Mouse (Mus musculus): ENCODE data around the gene F2r. TPM values are rescaled to one million over a fixed set of nuclear protein-coding genes. Genes with fewer than 3 reads are reported as not detected.

The F2r gene
- polyA plus RNA-seq, 2 experiments, result 11.5 to 25.7 TPM

GRCm38 (mm10) chr13:95657171-95657570 is 38.9 kb upstream of the F2r start:
- H3K9me3 ChIP-seq (ENCODE audit: control insufficient read depth, low read length), result no peaks in the 10 kb centered on the region
- peaks cover 32% of the 10 kb centered on the region for H3K36me3 ChIP-seq (replicated peaks; ENCODE audit: control insufficient read depth, insufficient read depth, low read depth)
- H3K9ac ChIP-seq (replicated peaks), result no peak overlapping the region
- WGBS (ENCODE audit: insufficient replicate concordance), result 11% methylated on average over 9 of the region's 9 CpGs
- peaks cover 8 to 42% of the 10 kb centered on the region in 2 experiments for H3K4me1 ChIP-seq (replicated peaks; ENCODE audit: control insufficient read depth in 2 of 2, insufficient read depth in 2 of 2, low read length in 1 of 2)
- no peak for TF ChIP-seq CTCF (IDR thresholded peaks at IDR 0.05; ENCODE audit: low read depth)
- peak; percentile 76 for TF ChIP-seq EP300 (IDR thresholded peaks at IDR 0.05; ENCODE audit: low read depth)
- H3K27me3 ChIP-seq (ENCODE audit: control insufficient read depth, insufficient read depth, low read length), result no peaks in the 10 kb centered on the region
- H3K4me3 ChIP-seq (ENCODE audit: insufficient read depth in 1 of 2, low read depth in 2 of 2, low read length in 2 of 2), result no peak overlapping the region
- ATAC-seq (ENCODE audit: insufficient read depth), result peak; percentile 86
- H3K27ac ChIP-seq, result no peak overlapping the region
- DNase-seq (ENCODE audit: low read depth in 3 of 3, low spot score in 3 of 3), result peak; percentile 31 to 58 (median 36)
- H3K4me2 ChIP-seq (ENCODE audit: low read depth), result peak overlapping the region; percentile 25

DNA sequence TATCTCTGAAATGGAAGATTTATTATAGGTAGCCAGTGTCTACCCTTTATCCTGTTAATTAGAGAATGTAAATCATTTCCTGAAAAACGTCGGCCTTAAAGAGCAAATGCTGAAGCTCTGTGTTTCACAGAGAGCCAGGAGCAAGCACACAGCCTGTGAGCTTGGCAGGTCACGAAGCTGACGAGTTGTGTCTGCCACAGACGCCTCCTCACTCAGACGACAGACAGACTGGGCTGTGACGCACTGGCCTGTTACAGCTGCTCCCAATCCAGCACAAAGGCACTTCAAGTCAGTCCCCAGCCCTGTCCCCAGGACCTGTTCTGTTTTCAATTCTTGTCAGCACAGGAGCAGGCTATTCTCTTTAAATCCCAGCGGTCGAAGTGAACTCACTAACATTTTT is 37.0 kb upstream of the F2r start:
- Histone ChIP-seq H3K9ac (replicated peaks) (no peak overlapping the region), H3K27me3 (ENCODE audit: control insufficient read depth, insufficient read depth, low read length) (no peaks in the 10 kb centered on the region), H3K27ac (no peak overlapping the region), H3K36me3 (replicated peaks; ENCODE audit: control insufficient read depth, insufficient read depth, low read depth) (peaks cover 19% of the 10 kb centered on the region), H3K4me2 (ENCODE audit: low read depth) (no peak overlapping the region), H3K4me1 (replicated peaks; ENCODE audit: control insufficient read depth in 2 of 2, insufficient read depth in 2 of 2, low read length in 1 of 2) (peaks cover 8 to 42% of the 10 kb centered on the region in 2 experiments), H3K4me3 (ENCODE audit: insufficient read depth in 1 of 2, low read depth in 2 of 2, low read length in 2 of 2) (no peak overlapping the region), H3K9me3 (ENCODE audit: control insufficient read depth, low read length) (no peaks in the 10 kb centered on the region)
- no peak for DNase-seq (ENCODE audit: low read depth in 3 of 3, low spot score in 3 of 3)
- TF ChIP-seq CTCF (IDR thresholded peaks at IDR 0.05; ENCODE audit: low read depth) (no peak), EP300 (IDR thresholded peaks at IDR 0.05; ENCODE audit: low read depth) (no peak)
- ATAC-seq (ENCODE audit: insufficient read depth), result no peak
- WGBS (ENCODE audit: insufficient replicate concordance), result 57% methylated on average over 9 of the region's 9 CpGs

DNA sequence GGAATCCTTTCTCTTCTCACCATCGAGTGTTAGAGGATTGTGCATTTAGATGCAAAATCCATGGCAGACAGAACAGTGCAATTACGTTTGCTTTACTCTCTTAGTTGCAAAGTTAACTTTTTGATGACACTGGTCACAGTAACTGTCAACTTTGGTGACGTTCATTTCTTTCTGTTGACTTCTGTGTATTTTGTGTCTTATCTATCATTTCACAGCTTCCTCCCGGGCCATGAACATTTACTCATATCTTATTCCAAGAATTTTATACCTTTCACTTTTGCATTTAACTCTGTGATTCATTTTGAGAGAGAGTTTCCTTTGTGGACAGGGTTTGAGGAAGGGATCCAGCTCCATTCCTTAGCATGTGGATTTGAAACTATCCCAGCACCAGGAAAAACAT is 35.4 kb upstream of the F2r start:
- Histone ChIP-seq H3K4me3 (ENCODE audit: insufficient read depth in 1 of 2, low read depth in 2 of 2, low read length in 2 of 2) (no peak overlapping the region), H3K27ac (no peak overlapping the region), H3K4me1 (replicated peaks; ENCODE audit: control insufficient read depth in 2 of 2, insufficient read depth in 2 of 2, low read length in 1 of 2) (peaks cover 8 to 42% of the 10 kb centered on the region in 2 experiments), H3K9me3 (ENCODE audit: control insufficient read depth, low read length) (no peaks in the 10 kb centered on the region), H3K4me2 (ENCODE audit: low read depth) (no peak overlapping the region), H3K27me3 (ENCODE audit: control insufficient read depth, insufficient read depth, low read length) (no peaks in the 10 kb centered on the region), H3K36me3 (replicated peaks; ENCODE audit: control insufficient read depth, insufficient read depth, low read depth) (peaks cover 11% of the 10 kb centered on the region), H3K9ac (replicated peaks) (no peak overlapping the region)
- DNase-seq (ENCODE audit: low read depth in 3 of 3, low spot score in 3 of 3) (no peak), ATAC-seq (ENCODE audit: insufficient read depth) (no peak)
- WGBS (ENCODE audit: insufficient replicate concordance), result 27% methylated on average over 4 of the region's 4 CpGs
- no peak for TF ChIP-seq CTCF (IDR thresholded peaks at IDR 0.05; ENCODE audit: low read depth)
- TF ChIP-seq EP300 (IDR thresholded peaks at IDR 0.05; ENCODE audit: low read depth), result no peak

DNA sequence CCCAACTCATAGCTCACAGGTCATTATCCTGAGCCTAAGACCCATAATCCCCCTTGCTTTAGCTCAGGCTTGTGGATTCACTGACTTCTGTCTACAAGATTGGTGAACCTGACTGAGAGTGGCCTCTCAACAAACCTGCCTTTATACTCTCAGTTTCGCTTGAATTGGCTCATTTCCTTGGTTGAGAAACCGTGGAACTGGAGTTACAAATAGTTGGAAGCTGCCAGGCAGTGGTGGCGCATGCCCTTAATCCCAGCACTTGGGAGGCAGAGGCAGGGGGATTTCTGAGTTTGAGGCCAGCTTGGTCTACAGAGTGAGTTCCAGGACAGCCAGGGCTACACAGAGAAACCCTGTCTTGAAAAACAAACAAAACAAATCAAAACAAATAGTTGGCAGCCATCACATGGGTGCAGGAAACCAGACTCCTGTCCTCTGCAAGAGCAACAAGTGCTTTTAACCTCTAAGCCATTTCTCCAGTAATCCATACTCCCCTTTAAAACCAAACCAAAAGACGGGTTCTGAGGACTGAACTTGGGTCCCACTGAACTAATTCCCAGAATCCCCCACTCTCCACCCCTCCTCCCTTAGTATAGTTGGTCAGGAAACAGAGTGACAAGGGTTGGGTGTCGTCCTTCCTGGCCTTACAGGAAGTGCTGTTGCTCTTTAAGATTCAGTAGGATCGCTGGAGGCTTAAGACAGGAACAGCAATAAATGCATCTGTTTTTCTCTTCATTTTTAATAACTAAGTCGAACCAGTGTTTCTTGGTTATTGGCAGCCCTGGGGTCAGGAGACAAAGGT is 33.8 kb upstream of the F2r start:
- H3K4me3 ChIP-seq (ENCODE audit: insufficient read depth in 1 of 2, low read depth in 2 of 2, low read length in 2 of 2), result no peak overlapping the region
- WGBS (ENCODE audit: insufficient replicate concordance), result 54% methylated on average over 7 of the region's 7 CpGs

GRCm38 (mm10) chr13:95649941-95650340 is 31.7 kb upstream of the F2r start:
- WGBS (ENCODE audit: insufficient replicate concordance), result 83% methylated on average over 3 of the region's 3 CpGs
- H3K36me3 ChIP-seq (replicated peaks; ENCODE audit: control insufficient read depth, insufficient read depth, low read depth), result peaks cover 7% of the 10 kb centered on the region
- H3K9me3 ChIP-seq (ENCODE audit: control insufficient read depth, low read length), result no peaks in the 10 kb centered on the region
- no peak overlapping the region for H3K4me2 ChIP-seq (ENCODE audit: low read depth)
- H3K27me3 ChIP-seq (ENCODE audit: control insufficient read depth, insufficient read depth, low read length), result no peaks in the 10 kb centered on the region
- ATAC-seq (ENCODE audit: insufficient read depth), result no peak
- H3K4me1 ChIP-seq (replicated peaks; ENCODE audit: control insufficient read depth in 2 of 2, insufficient read depth in 2 of 2, low read length in 1 of 2), result peaks cover 8 to 17% of the 10 kb centered on the region in 2 experiments
- no peak overlapping the region for H3K27ac ChIP-seq
- H3K4me3 ChIP-seq (ENCODE audit: insufficient read depth in 1 of 2, low read depth in 2 of 2, low read length in 2 of 2), result no peak overlapping the region
- H3K9ac ChIP-seq (replicated peaks), result no peak overlapping the region
- DNase-seq (ENCODE audit: low read depth in 3 of 3, low spot score in 3 of 3), result no peak
- TF ChIP-seq CTCF (IDR thresholded peaks at IDR 0.05; ENCODE audit: low read depth), result no peak
- TF ChIP-seq EP300 (IDR thresholded peaks at IDR 0.05; ENCODE audit: low read depth), result no peak

More for the DNA sequence above, 33.8 kb upstream of the F2r start:
- H3K4me1 ChIP-seq (replicated peaks; ENCODE audit: control insufficient read depth in 2 of 2, insufficient read depth in 2 of 2, low read length in 1 of 2), result peaks cover 8 to 30% of the 10 kb centered on the region in 2 experiments
- peaks cover 3% of the 10 kb centered on the region; the same call in 1 of the 2 replicates for H3K36me3 ChIP-seq (replicated peaks; ENCODE audit: control insufficient read depth, insufficient read depth, low read depth)
- H3K9ac ChIP-seq (replicated peaks), result no peak overlapping the region
- H3K27me3 ChIP-seq (ENCODE audit: control insufficient read depth, insufficient read depth, low read length), result no peaks in the 10 kb centered on the region
- no peak for ATAC-seq (ENCODE audit: insufficient read depth)
- TF ChIP-seq CTCF (IDR thresholded peaks at IDR 0.05; ENCODE audit: low read depth) (no peak), EP300 (IDR thresholded peaks at IDR 0.05; ENCODE audit: low read depth) (no peak)
- H3K27ac ChIP-seq, result no peak overlapping the region
- no peak overlapping the region for H3K4me2 ChIP-seq (ENCODE audit: low read depth)
- H3K9me3 ChIP-seq (ENCODE audit: control insufficient read depth, low read length), result no peaks in the 10 kb centered on the region
- no peak for DNase-seq (ENCODE audit: low read depth in 3 of 3, low spot score in 3 of 3)

Measured in liver, embryonic 14.5 days (tissue).